Mouse (Mus musculus): ENCODE measurements around the gene Olfr1134.
"Not testable (repeated sequence)": the region's sequence is repeated elsewhere in the genome, so short reads cannot be mapped to it uniquely, and the experiment has no call there.

The Olfr1134 gene

DNA sequence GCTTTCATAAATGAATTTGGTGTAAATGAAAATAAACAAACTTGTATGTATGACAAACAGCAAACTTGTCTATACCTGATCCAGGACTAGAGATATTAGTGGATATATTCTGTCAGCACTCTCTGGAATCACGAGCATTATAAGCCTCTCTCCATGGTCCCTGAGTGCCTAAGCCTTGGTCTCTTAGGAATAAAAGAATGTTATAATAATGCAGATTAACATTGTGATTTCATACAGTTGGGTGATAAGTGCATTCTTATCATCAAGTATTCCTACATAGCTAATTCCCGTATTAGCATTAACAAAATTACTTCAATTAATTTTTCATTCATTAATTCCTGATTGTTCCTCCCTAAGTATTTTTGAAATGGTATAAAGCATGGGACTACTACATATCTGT is at the start of gene Olfr1134:
Olfr1134 (minus strand) TSS at position 101 of the 400 bp plus-strand sequence.
- no peak for DNase-seq (ENCODE audit: low spot score in 2 of 2)

DNA sequence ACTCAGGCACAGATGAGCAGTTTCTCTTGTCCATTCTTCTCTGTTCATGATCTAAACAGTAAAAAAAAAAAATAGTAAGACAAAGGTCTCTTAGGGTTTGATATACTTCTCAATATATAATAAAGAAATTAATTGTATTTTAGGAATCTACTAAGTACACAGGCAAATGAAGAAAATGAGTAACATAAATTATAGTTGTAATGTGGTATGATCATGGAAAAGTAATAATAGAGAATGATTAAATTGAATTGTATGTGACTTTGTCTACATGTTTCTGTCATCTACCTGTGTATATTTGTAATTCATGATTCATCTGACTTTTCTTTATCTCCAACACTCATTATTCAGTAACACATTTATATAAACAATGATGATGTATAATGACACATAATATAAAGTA is 35.6 kb upstream of the Olfr1134 start, which contains the start of gene Olfr1136:
Olfr1136 (minus strand) TSS at position 101 of the 400 bp plus-strand sequence.
- DNase-seq (ENCODE audit: low spot score in 2 of 2), result no peak

DNA sequence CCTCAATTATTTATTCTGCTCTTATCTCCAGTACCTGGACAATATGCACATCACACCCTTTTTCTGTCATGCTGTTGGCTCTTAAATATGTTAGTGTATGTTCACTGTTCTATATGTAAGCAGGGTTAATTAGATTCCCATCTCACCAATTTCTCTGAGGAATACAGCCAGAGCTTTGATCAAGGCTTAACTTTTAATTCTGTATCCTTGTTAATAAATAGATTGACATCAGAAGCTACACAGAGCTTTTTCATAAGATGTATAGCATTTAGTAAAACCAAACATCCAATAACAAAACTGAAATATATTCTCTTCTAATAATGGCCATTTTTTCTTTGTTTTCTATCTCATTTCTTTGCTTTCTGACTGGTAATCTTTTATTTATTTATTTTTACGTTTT is 15.3 kb upstream of the Olfr1134 start, which contains the start of gene Olfr1135:
Olfr1135 (minus strand) TSS at position 101 of the 400 bp plus-strand sequence.
- DNase-seq (ENCODE audit: low spot score in 2 of 2), result no peak

DNA sequence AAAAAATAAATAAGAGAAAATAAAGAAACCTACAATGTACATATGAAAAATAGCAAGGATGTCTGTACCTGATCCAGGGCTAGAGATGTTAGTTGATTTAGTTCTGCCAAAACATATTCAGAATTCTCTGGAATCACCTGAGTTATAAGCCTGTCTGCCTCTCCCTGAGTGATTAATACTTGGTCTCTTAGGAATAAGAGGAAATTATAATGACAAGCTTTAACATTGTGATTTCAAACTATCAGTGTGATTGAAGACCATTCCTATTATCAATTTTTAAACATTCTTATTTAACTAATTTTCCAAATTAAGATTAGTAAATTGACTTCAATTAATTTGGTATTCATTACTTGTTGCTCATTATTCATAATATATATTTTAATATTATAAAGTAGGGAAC is 11.0 kb downstream of the Olfr1134 start, which contains the start of gene Olfr1133:
Olfr1133 (minus strand) TSS at position 101 of the 400 bp plus-strand sequence.
- no peak for DNase-seq (ENCODE audit: low spot score in 2 of 2)

DNA sequence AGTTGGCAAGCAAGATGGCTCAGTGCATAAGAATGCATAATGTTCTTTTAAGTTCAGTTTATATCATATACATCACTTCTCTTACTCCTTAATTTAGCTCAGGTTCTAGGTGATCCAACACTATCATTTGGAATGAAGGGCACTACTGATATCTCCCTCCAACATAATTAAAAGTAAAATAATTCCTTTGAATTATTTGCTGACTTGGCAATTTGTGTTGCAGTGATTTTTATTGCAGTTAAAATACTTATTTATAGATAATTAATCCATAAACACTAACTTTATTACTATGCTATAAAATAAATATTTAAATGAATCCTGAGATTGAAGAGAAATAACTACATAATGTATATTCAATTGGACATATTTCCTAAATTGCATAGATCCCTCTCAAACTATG is 15.8 kb downstream of the Olfr1134 start:
- DNase-seq (ENCODE audit: low spot score in 2 of 2), result no peak

DNA sequence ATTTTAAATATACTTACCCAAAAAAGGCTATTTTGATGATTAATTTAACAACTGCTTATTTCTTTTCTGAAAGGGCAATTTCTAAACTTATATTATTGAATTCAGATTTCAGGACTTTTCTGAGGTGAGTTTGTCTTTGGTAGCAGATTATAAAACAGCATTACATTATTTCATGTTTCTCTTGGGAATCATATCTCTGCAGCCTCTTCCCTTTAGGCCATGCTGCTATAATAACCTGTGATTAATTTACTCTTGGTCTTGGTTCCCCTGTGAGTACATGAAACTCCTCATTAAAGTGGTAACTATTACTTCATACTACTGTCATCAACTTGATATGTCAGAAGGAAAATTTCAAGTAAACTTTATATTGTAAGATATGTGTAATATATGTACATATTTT is 20.8 kb downstream of the Olfr1134 start, which contains the start of gene Olfr1132:
Olfr1132 (minus strand) TSS at position 101 of the 400 bp plus-strand sequence.
- DNase-seq (ENCODE audit: low spot score in 2 of 2), result no peak

DNA sequence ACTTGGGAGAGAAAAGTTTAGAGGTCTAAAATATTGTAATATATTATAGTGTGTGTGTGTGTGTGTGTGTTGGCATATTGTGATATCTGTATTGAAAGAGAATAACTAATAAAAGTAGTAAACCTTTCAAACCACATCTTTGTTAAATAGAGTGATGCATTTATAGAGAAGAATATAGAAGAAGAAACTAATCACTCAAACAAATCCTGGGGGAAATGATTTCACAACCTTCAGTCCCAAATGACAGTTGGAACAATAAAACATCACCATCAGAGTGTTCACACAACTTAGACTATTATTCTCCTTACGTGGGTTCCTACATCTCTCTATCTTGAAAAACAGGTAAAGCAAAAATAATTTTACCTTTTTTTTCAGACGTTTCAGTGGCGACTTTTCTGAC is 31.5 kb downstream of the Olfr1134 start, which contains the start of gene Olfr1131:
Olfr1131 (plus strand) TSS at position 301 of the 400 bp plus-strand sequence.
- DNase-seq (ENCODE audit: low spot score in 2 of 2), result no peak

DNA sequence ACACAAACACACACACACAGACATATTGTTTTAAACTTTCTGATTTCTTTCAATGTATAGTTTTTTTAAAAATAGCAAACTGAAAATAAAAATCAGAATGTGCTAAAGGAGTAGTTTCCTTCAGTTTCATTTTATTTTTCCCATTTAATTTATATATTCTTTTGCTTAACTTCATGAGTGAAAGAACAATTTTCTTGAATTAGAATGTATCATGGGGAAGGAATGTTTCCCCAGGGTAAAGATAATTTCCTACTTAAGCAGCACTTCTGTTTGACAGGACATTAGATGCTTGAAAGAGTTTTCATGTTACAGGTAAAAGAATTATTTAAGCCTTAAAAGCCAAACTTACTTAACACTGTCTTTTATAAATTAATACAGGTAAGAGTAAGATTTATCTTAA is 52.3 kb downstream of the Olfr1134 start, which contains the start of gene Olfr1130:
Olfr1130 (plus strand) TSS at position 301 of the 400 bp plus-strand sequence.
- DNase-seq (ENCODE audit: low spot score in 2 of 2), result not testable (repeated sequence)
